Mouse (Mus musculus): ENCODE results near the gene Rap2a.

Rap2a gene

GRCm38 (mm10) chr14:120543846-120544245 lies 65.6 kb downstream of the Rap2a start:
- peak; percentile 19 for DNase-seq

DNA sequence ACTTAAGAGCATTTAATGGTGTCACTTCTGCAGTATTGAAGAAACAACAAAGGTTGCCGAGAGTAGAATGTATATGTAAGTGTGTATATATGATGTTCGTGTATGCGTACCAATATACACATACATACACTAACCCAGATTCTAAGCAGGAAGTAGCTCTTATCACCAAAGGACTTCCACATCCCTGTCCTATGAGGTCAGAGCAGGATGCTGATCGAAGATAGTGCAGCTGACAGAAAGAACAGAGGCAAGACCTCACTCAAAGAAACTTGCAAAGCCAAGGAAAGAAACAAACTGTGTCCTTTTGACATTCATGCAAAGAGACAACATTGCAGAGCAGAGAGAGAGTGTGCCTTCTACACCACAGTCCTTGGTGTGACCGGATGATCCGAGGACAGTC lies 66.3 kb downstream of the Rap2a start:
- DNase-seq, result no peak

DNA sequence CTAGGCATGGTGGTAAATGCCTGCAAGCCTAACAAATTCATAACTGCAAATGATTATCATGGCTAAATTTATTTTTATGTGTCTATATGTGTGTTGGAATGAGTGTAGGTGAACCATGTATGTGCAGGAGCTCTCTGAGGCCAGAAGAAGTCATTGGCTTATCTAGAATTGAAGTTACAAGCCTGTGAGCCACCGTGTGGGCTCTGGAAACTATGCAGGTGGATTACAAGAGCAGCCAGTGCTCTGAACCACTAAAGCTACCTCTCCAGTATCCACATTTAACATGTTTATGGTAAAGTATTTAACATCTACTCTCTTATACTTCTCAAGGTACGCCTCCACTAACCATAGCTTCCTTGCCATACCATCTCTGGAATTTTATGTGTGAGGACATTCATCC lies 66.7 kb downstream of the Rap2a start:
- no peak for DNase-seq
